Mouse (Mus musculus): ENCODE results near the gene Jchain. TPM values are rescaled to one million over a fixed set of nuclear protein-coding genes. Genes with fewer than 3 reads are reported as not detected.
"Not testable (repeated sequence)": the region's sequence is repeated elsewhere in the genome, so short reads cannot be mapped to it uniquely, and the experiment has no call there.

The Jchain gene
- total RNA-seq, 2 experiments from 2014 or later, result 0.47 to 0.66 TPM

DNA sequence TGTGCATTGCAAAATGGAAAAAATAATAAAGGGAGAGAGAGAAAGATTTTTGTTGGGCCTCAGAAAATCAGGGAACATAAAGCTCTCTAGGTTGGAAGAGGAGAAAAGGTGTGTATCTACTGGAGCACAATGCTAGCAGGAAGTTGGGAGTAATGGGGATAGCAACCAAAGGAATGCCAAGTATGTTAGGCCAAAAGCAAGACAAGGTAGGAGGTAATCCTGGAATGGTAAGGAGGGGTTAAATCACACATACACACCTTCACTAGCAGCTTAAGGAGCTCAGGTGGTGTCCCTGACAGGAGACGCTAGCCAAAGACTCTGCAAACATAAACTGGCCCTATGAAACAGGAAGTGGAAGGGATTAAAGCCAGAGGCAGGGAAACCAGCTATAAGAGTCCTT, 31.3 kb upstream of the Jchain start:
- no peak overlapping the region for H3K27ac ChIP-seq
- TF ChIP-seq CTCF (IDR thresholded peaks at IDR 0.05), result no peak
- no peak for DNase-seq (ENCODE audit: extremely low spot score in 1 of 2, low spot score in 2 of 2)
- no peak overlapping the region for H3K4me3 ChIP-seq
- intact Hi-C loops (cut with DNase I), result loop anchor here (5.0 kb wide), 2 partner anchors 163 to 203 kb away; partner anchors contain the start of genes Dck and Mob1b

GRCm38 (mm10) chr5:88554086-88554886, 26.6 kb upstream of the Jchain start, which contains the start of gene Utp3:
TSS of gene Utp3 (plus strand) at chr5:88554462.
- Histone ChIP-seq H3K4me3 (peak within 1 kb of the TSS; percentile 89), H3K27ac (peak within 1 kb of the TSS; percentile 94)
- intact Hi-C loops (cut with DNase I), result loop anchor here (5.0 kb wide), 2 partner anchors 33 to 123 kb away; partner anchors contain the start of gene Grsf1
- peak; percentile 94 to 95 for DNase-seq (ENCODE audit: extremely low spot score in 1 of 2, low spot score in 2 of 2)
- TF ChIP-seq CTCF (IDR thresholded peaks at IDR 0.05), result peak; percentile 86

DNA sequence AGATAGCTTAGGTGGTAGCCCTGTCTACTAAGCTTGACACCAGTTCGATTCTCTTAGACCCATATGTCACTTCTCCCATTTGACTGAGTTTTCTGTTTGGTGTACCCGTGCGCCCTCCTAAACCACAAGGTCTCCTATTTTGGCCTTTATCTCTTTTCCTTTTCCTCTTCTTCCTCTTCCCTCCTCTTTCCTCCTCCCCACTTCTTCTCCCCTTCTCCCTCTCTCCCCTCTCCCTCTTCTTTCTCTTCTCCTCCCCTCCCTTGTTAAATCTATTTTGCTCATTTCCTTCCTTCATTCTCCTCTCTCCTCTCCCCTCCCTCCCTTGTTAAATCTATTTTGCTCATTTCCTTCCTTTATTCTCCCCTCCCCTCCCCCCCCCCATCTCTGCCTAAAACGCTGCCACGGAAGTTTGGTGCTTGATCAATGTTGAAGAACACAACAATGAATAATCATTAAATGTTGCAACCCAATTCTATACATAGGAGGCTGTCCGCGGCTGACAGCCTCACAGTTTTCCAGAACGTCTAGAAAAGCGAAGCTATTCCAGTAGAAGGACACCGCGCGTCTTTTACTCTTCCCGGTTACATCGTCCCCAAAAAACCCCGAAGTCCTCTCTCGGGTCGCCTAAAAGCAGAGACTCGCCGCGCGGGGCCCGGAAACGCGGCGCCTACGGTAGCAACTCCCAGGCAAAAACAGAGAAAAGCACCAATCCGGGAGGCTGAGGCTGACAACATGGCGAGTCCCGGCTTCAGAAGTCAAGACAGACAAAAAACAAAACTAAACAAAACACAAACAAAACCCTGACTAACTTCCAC, 25.8 kb upstream of the Jchain start:
- peak overlapping the region; percentile 94 for H3K27ac ChIP-seq
- DNase-seq (ENCODE audit: extremely low spot score in 1 of 2, low spot score in 2 of 2), result no peak
- TF ChIP-seq CTCF (IDR thresholded peaks at IDR 0.05), result no peak
- intact Hi-C loops (cut with DNase I), result loop anchor here (5.0 kb wide), 2 partner anchors 34 to 124 kb away; partner anchors contain the start of gene Grsf1
- H3K4me3 ChIP-seq, result peak overlapping the region; percentile 54

DNA sequence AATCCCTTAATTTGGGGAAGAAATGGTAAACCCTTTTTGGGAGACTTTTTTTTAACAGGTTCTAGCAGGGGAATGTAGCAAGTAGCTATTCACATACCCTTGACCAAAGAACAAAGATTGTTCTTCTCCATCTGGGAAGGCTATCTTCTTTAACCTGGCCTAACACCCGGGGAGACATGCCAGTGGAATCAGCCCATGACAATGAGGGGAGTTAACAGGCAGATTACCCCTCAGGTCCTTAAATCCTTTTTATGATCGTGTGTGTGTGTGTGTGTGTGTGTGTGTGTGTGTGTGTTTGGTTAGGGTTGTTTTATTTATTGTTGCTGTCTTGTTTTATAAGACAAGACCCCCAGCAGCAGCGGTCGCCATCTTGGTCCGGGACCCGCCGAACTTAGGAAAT, 17.8 kb upstream of the Jchain start:
- no peak for DNase-seq (ENCODE audit: extremely low spot score in 1 of 2, low spot score in 2 of 2)

GRCm38 (mm10) chr5:88544411-88544810, 16.7 kb upstream of the Jchain start:
- H3K4me3 ChIP-seq; intact Hi-C loops (cut with DNase I); DNase-seq (ENCODE audit: extremely low spot score in 1 of 2, low spot score in 2 of 2); H3K27ac ChIP-seq: not testable (repeated sequence)

More for the DNA sequence above, 17.8 kb upstream of the Jchain start:
- intact Hi-C loops (cut with DNase I), result no loop called here
- Histone ChIP-seq H3K4me3 (no peak overlapping the region), H3K27ac (no peak overlapping the region)
- no peak for TF ChIP-seq CTCF (IDR thresholded peaks at IDR 0.05)

DNA sequence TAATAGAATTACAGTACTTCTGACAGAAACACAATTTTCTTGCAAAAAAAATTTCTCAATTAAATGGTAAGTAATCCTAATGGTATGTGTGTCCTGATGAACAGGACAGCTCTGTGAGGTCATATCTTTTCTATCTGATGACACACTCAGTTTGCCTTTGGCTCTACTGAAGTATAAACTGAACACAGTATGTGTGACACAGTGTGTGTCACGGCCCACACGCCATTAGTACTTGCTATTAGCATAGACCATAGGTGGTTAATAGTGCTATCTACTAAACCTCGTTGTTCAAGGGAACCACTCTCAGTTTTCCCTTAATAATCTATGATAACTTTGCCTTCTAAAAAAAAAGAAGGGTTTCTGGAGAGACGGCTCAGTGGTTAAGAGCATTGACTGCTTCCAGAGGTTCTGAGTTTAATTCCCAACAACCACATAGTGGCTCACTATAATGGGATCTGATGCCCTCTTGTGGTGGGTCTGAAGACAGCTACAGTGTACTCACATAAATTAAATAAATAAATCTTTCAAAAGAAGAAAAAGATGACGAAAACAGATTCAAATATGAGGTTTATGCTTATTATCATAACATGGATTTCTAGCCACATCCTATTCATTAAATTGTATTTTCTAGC, 15.1 kb upstream of the Jchain start:
- DNase-seq (ENCODE audit: extremely low spot score in 1 of 2, low spot score in 2 of 2), result peak in 1 of 2 experiments; percentile 30
- peak; percentile 79 for TF ChIP-seq CTCF (IDR thresholded peaks at IDR 0.05)
- Histone ChIP-seq H3K4me3 (no peak overlapping the region), H3K27ac (no peak overlapping the region)
- intact Hi-C loops (cut with DNase I), result no loop called here

- Histone ChIP-seq H3K27ac (no peak overlapping the region), H3K4me3 (no peak overlapping the region)
- DNase-seq (ENCODE audit: extremely low spot score in 1 of 2, low spot score in 2 of 2), result no peak
- no peak for TF ChIP-seq CTCF (IDR thresholded peaks at IDR 0.05)
- intact Hi-C loops (cut with DNase I), result no loop called here
Measured at GRCm38 (mm10) chr5:88540845-88541244, 13.2 kb upstream of the Jchain start.

- no peak for TF ChIP-seq CTCF (IDR thresholded peaks at IDR 0.05)
- no peak overlapping the region for H3K4me3 ChIP-seq
- no peak overlapping the region for H3K27ac ChIP-seq
- intact Hi-C loops (cut with DNase I), result no loop called here
- DNase-seq (ENCODE audit: extremely low spot score in 1 of 2, low spot score in 2 of 2), result no peak
Measured at GRCm38 (mm10) chr5:88534697-88535096, 7.0 kb upstream of the Jchain start.

GRCm38 (mm10) chr5:88530908-88531307, 3.2 kb upstream of the Jchain start:
- H3K27ac ChIP-seq, result no peak overlapping the region
- intact Hi-C loops (cut with DNase I), result no loop called here
- no peak for TF ChIP-seq CTCF (IDR thresholded peaks at IDR 0.05)
- no peak overlapping the region for H3K4me3 ChIP-seq
- no peak for DNase-seq (ENCODE audit: extremely low spot score in 1 of 2, low spot score in 2 of 2)

GRCm38 (mm10) chr5:88519232-88519631, 8.5 kb downstream of the Jchain start:
- TF ChIP-seq CTCF (IDR thresholded peaks at IDR 0.05), result peak; percentile 74
- DNase-seq (ENCODE audit: extremely low spot score in 1 of 2, low spot score in 2 of 2), result no peak
- intact Hi-C loops (cut with DNase I), result no loop called here
- Histone ChIP-seq H3K4me3 (no peak overlapping the region), H3K27ac (no peak overlapping the region)

DNA sequence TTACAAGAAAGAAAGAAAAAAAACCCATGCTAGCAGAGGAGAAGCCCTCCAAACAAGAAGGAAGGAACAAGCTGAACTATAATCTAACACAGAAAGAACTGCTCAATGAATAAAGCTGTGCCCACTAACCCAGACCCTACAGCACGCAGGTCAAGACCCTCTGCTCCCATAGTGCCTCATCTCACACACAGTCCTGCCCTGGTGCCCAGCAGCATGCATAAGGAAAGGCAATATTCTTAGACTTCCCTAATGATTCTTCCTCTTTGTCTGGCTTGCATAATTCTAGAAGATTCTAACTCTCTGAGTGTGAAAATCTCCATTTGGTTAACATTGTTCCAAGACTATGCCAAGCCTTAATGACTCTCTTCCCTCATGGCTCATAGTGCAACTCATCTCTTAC, 18.7 kb downstream of the Jchain start:
- TF ChIP-seq CTCF (IDR thresholded peaks at IDR 0.05), result no peak
- no peak for DNase-seq (ENCODE audit: extremely low spot score in 1 of 2, low spot score in 2 of 2)
- H3K27ac ChIP-seq, result no peak overlapping the region
- intact Hi-C loops (cut with DNase I), result no loop called here
- no peak overlapping the region for H3K4me3 ChIP-seq

DNA sequence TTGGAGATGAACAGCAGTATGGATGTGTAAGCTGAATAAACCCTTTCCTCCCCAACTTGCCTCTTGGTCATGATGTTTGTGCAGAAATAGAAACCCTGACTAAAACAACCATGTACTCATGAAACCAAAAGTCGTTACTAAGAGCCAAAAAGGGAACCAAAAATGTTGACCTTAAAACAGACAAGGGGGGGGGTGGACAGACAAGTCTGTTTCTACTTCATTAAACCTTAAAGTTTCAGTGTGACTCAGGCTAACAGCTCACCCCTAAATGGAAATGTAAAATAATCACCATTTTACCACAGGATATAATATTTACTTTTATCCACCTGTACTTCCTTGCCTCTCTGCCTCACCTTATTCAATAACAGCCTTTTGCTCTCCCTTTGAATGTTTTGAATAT, 19.1 kb downstream of the Jchain start:
- TF ChIP-seq CTCF (IDR thresholded peaks at IDR 0.05), result no peak
- H3K4me3 ChIP-seq, result no peak overlapping the region
- DNase-seq (ENCODE audit: extremely low spot score in 1 of 2, low spot score in 2 of 2), result no peak
- no peak overlapping the region for H3K27ac ChIP-seq
- intact Hi-C loops (cut with DNase I), result no loop called here

All from left cerebral cortex, adult 2 months (tissue).